Mouse (Mus musculus) embryonic facial prominence, embryonic 12.5 days (tissue): ENCODE measurements at regions not wholly inside any gene's neighbourhood (a gene's known extent, or its start where the extent isn't known, plus 50 kb on each side); places are given as distances from the start of the nearest gene placed in this dataset.
A peak's percentile ranks its signal among the peaks of the same experiment; 100 is the strongest.

ENCODE experiments used
- ATAC-seq: fragments of 200-750 bp; cut with Nextera tagmentation; 2 replicates; pipeline ENCODE4 v1.8.0; 2017; ENCODE audit not compliant: insufficient number of reproducible peaks, insufficient read depth, low FRiP score, low TSS enrichment
- H3K27ac ChIP-seq: fragments of 300-500 bp; sonication (generic); 2 replicates; pipeline ENCODE4 v1.5.1; 2016; ENCODE audit warnings: mild to moderate bottlenecking
- H3K27me3 ChIP-seq: fragments of 300-500 bp; sonication (generic); 2 replicates; pipeline ENCODE4 v1.6.1; 2016; ENCODE audit warnings: mild to moderate bottlenecking, moderate library complexity
- H3K36me3 ChIP-seq: fragments of 300-500 bp; sonication (generic); 2 replicates; pipeline ENCODE4 v1.6.1; 2016; ENCODE audit warnings: mild to moderate bottlenecking
- H3K4me1 ChIP-seq: fragments of 300-500 bp; sonication (generic); 2 replicates; pipeline ENCODE4 v1.6.1; 2016
- H3K4me2 ChIP-seq: fragments of 300-500 bp; sonication (generic); replicated peaks from 2 replicates; pipeline ENCODE4 v1.6.1; 2016; ENCODE audit warnings: mild to moderate bottlenecking, moderate library complexity
- H3K4me3 ChIP-seq: fragments of 300-500 bp; sonication (generic); 2 replicates; pipeline ENCODE4 v1.5.1; 2016; ENCODE audit warnings: mild to moderate bottlenecking
- H3K9ac ChIP-seq: fragments of 300-500 bp; sonication (generic); 2 replicates; pipeline ENCODE4 v1.6.1; 2016; ENCODE audit warnings: mild to moderate bottlenecking, moderate library complexity
- H3K9me3 ChIP-seq: fragments of 300-500 bp; sonication (generic); 2 replicates; pipeline ENCODE4 v1.6.1; 2016; ENCODE audit warnings: mild to moderate bottlenecking, moderate library complexity
- WGBS: fragments of 180-500 bp; shearing (Covaris S2); methylation state at CpG from one replicate; pipeline ENCODE4 v1.1.7; 2016; 5-methylcytosine and 5-hydroxymethylcytosine counted together

GRCm38 (mm10) chr17:84104242-84104641 is 83.5 kb downstream of the Zfp36l2 start:
- WGBS = 78% methylated on average over 7 of the region's 7 CpGs
- no peaks in the 10 kb centered on the region for H3K36me3 ChIP-seq

GRCm38 (mm10) chr17:84103344-84103743 is 84.4 kb downstream of the Zfp36l2 start:
- H3K9ac ChIP-seq = no peak overlapping the region
- H3K36me3 ChIP-seq = no peaks in the 10 kb centered on the region
- no peak overlapping the region for H3K4me2 ChIP-seq
- 70% methylated on average over 7 of the region's 7 CpGs for WGBS
- no peak overlapping the region for H3K4me3 ChIP-seq
- no peak for ATAC-seq
- H3K27me3 ChIP-seq = no peaks in the 10 kb centered on the region
- H3K4me1 ChIP-seq = 0 out of 2 replicates have a peak, but pooled peaks cover 9% of the 10 kb centered on the region
- H3K9me3 ChIP-seq = no peaks in the 10 kb centered on the region
- H3K27ac ChIP-seq = no peak overlapping the region

More at GRCm38 (mm10) chr17:84104242-84104641, 83.5 kb downstream of the Zfp36l2 start:
- Histone ChIP-seq H3K27ac (no peak overlapping the region), H3K4me3 (no peak overlapping the region), H3K4me2 (no peak overlapping the region), H3K4me1 (0 out of 2 replicates have a peak, but pooled peaks cover 9% of the 10 kb centered on the region), H3K9ac (no peak overlapping the region), H3K9me3 (no peaks in the 10 kb centered on the region), H3K27me3 (no peaks in the 10 kb centered on the region)
- ATAC-seq = no peak

- Histone ChIP-seq H3K27ac (no peak overlapping the region), H3K4me3 (no peak overlapping the region), H3K27me3 (0 out of 2 replicates have a peak, but pooled peaks cover 6% of the 10 kb centered on the region), H3K4me1 (peaks cover 13% of the 10 kb centered on the region; the same call in 1 of the 2 replicates), H3K4me2 (no peak overlapping the region), H3K36me3 (no peaks in the 10 kb centered on the region), H3K9me3 (no peaks in the 10 kb centered on the region), H3K9ac (no peak overlapping the region)
- WGBS = 86% methylated on average over 1 of the region's 1 CpGs
- ATAC-seq = no peak
Measured at GRCm38 (mm10) chr17:84101652-84102051, 86.1 kb downstream of the Zfp36l2 start.

GRCm38 (mm10) chr17:84100523-84100922 is 87.2 kb downstream of the Zfp36l2 start:
- 0 out of 2 replicates have a peak, but pooled peaks cover 6% of the 10 kb centered on the region for H3K27me3 ChIP-seq
- no peak overlapping the region for H3K9ac ChIP-seq
- WGBS = 51% methylated on average over 10 of the region's 10 CpGs
- H3K4me1 ChIP-seq = peaks cover 23% of the 10 kb centered on the region; the same call in 1 of the 2 replicates
- no peaks in the 10 kb centered on the region for H3K36me3 ChIP-seq
- ATAC-seq = no peak
- H3K4me2 ChIP-seq = no peak overlapping the region
- H3K9me3 ChIP-seq = no peaks in the 10 kb centered on the region
- no peak overlapping the region for H3K27ac ChIP-seq
- H3K4me3 ChIP-seq = no peak overlapping the region

DNA sequence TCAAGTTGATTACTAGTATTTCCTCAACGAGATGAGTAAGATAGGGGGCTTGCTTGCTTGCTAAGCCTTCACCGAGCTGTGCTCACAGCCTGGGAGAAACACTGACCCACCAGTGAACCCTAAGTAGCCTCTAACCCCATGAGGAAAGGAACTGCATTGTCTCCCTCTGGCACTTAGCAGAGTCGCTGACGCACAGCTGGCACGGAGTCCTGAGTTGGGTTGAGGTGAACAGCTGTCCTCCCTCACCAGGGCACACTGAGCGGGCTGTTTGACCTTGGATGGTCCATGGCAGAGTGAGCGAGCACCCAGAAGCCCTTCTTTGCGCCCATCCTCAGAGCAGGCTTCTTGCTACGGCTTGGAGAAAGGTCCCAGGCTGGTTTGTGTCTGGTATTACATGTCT is 88.0 kb downstream of the Zfp36l2 start:
- Histone ChIP-seq H3K4me3 (no peak overlapping the region), H3K9ac (no peak overlapping the region), H3K27me3 (0 out of 2 replicates have a peak, but pooled peaks cover 6% of the 10 kb centered on the region), H3K4me2 (no peak overlapping the region), H3K4me1 (peaks cover 23% of the 10 kb centered on the region; the same call in 1 of the 2 replicates), H3K27ac (no peak overlapping the region), H3K9me3 (no peaks in the 10 kb centered on the region), H3K36me3 (no peaks in the 10 kb centered on the region)
- no peak for ATAC-seq
- 79% methylated on average over 9 of the region's 9 CpGs for WGBS

GRCm38 (mm10) chr17:84097871-84098430 is 89.8 kb downstream of the Zfp36l2 start:
- Histone ChIP-seq H3K4me3 (no peak overlapping the region), H3K27ac (no peak overlapping the region), H3K9me3 (no peaks in the 10 kb centered on the region), H3K4me2 (no peak overlapping the region), H3K9ac (no peak overlapping the region), H3K36me3 (no peaks in the 10 kb centered on the region), H3K4me1 (peaks cover 19% of the 10 kb centered on the region; the same call in 1 of the 2 replicates), H3K27me3 (0 out of 2 replicates have a peak, but pooled peaks cover 6% of the 10 kb centered on the region)
- WGBS = 90% methylated on average over 6 of the region's 6 CpGs
- ATAC-seq = no peak

DNA sequence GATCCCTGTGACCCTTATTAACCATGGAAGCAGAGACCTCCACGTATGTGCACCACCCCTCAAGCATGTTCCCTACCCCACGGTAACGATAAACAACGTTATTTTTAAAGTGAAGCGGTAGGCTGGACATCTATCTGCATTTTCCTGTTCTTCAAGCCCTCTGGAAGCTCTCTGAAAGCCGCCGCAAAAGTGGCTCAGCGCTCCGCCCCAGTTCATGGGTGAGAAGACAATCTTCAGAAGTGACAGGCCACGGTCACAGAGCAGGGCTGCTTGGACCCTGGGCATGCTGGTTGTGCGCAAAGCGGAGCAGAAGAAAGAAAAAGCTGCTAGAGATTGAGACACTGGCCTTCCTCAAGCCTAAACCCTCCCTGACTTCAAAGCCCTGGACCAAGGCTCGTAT is 90.5 kb downstream of the Zfp36l2 start:
- Histone ChIP-seq H3K36me3 (no peaks in the 10 kb centered on the region), H3K27me3 (0 out of 2 replicates have a peak, but pooled peaks cover 6% of the 10 kb centered on the region), H3K27ac (peak overlapping the region; percentile 50), H3K4me1 (peaks cover 19% of the 10 kb centered on the region; the same call in 1 of the 2 replicates), H3K4me2 (peak overlapping the region; percentile 63; the same call in 1 of the 2 replicates), H3K4me3 (no peak overlapping the region), H3K9me3 (no peaks in the 10 kb centered on the region), H3K9ac (no peak overlapping the region)
- 77% methylated on average over 13 of the region's 13 CpGs for WGBS
- no peak for ATAC-seq

- 5% methylated on average over 59 of the region's 59 CpGs for WGBS
- peak overlapping the region; percentile 37 for H3K4me3 ChIP-seq
- no peaks in the 10 kb centered on the region for H3K9me3 ChIP-seq
- peak; percentile 54 for ATAC-seq
- H3K4me2 ChIP-seq = peak overlapping the region; percentile 63
- H3K9ac ChIP-seq = peak overlapping the region; percentile 57
- H3K4me1 ChIP-seq = peaks cover 20% of the 10 kb centered on the region; the same call in 1 of the 2 replicates
- 0 out of 2 replicates have a peak, but pooled peaks cover 6% of the 10 kb centered on the region for H3K27me3 ChIP-seq
- no peaks in the 10 kb centered on the region for H3K36me3 ChIP-seq
- H3K27ac ChIP-seq = peak overlapping the region; percentile 50
Measured at GRCm38 (mm10) chr17:84096345-84097260, 91.1 kb downstream of the Zfp36l2 start.

GRCm38 (mm10) chr17:84095829-84096228 is 91.9 kb downstream of the Zfp36l2 start:
- 0 out of 2 replicates have a peak, but pooled peaks cover 6% of the 10 kb centered on the region for H3K27me3 ChIP-seq
- no peak overlapping the region; the same call in 1 of the 2 replicates for H3K4me3 ChIP-seq
- peak overlapping the region; percentile 63 for H3K4me2 ChIP-seq
- ATAC-seq = no peak
- H3K9ac ChIP-seq = peak overlapping the region; percentile 57; the same call in 1 of the 2 replicates
- H3K4me1 ChIP-seq = peaks cover 22% of the 10 kb centered on the region; the same call in 1 of the 2 replicates
- no peaks in the 10 kb centered on the region for H3K36me3 ChIP-seq
- WGBS = 42% methylated on average over 4 of the region's 4 CpGs
- H3K9me3 ChIP-seq = no peaks in the 10 kb centered on the region
- peak overlapping the region; percentile 26; the same call in 1 of the 2 replicates for H3K27ac ChIP-seq

GRCm38 (mm10) chr17:84095089-84095488 is 92.7 kb downstream of the Zfp36l2 start:
- H3K4me3 ChIP-seq = no peak overlapping the region
- H3K4me2 ChIP-seq = no peak overlapping the region
- H3K9ac ChIP-seq = no peak overlapping the region
- H3K4me1 ChIP-seq = peaks cover 18% of the 10 kb centered on the region; the same call in 1 of the 2 replicates
- no peaks in the 10 kb centered on the region for H3K36me3 ChIP-seq
- 0 out of 2 replicates have a peak, but pooled peaks cover 6% of the 10 kb centered on the region for H3K27me3 ChIP-seq
- WGBS = 89% methylated on average over 2 of the region's 2 CpGs
- no peak for ATAC-seq
- no peak overlapping the region for H3K27ac ChIP-seq
- no peaks in the 10 kb centered on the region for H3K9me3 ChIP-seq

- no peak overlapping the region for H3K4me2 ChIP-seq
- no peak overlapping the region for H3K9ac ChIP-seq
- peaks cover 37% of the 10 kb centered on the region for H3K4me1 ChIP-seq
- H3K27me3 ChIP-seq = no peaks in the 10 kb centered on the region
- 81% methylated on average over 12 of the region's 12 CpGs for WGBS
- H3K4me3 ChIP-seq = no peak overlapping the region
- no peaks in the 10 kb centered on the region for H3K9me3 ChIP-seq
- no peaks in the 10 kb centered on the region for H3K36me3 ChIP-seq
- no peak overlapping the region for H3K27ac ChIP-seq
- no peak for ATAC-seq
Measured at GRCm38 (mm10) chr17:84086394-84086793, 101.4 kb downstream of the Zfp36l2 start.
